Mouse (Mus musculus) heart, embryonic 10.5 days (tissue): Measurements from ENCODE around the gene Mtmr4. TPM values are rescaled to one million over a fixed set of nuclear protein-coding genes. Genes with fewer than 3 reads are reported as not detected.

ENCODE experiments used
- DNase-seq: peaks from one replicate; pipeline ENCODE4 v3.0.0-alpha.2; 2017; ENCODE audit warnings: low spot score
- H3K27ac ChIP-seq: fragments of 300-500 bp; sonication (generic); 2 replicates; pipeline ENCODE4 v1.5.1; 2016; ENCODE audit warnings: mild to moderate bottlenecking
- H3K27me3 ChIP-seq: fragments of 300-500 bp; sonication (generic); 2 replicates; pipeline ENCODE4 v1.6.1; 2016; ENCODE audit warnings: mild to moderate bottlenecking; ENCODE audit not compliant: poor library complexity, insufficient read depth, severe bottlenecking
- H3K36me3 ChIP-seq: fragments of 300-500 bp; sonication (generic); 2 replicates; pipeline ENCODE4 v1.6.1; 2016; ENCODE audit warnings: mild to moderate bottlenecking, moderate library complexity
- H3K4me1 ChIP-seq: fragments of 300-500 bp; sonication (generic); 2 replicates; pipeline ENCODE4 v1.6.1; 2016; ENCODE audit warnings: mild to moderate bottlenecking
- H3K4me3 ChIP-seq: fragments of 300-500 bp; sonication (generic); 2 replicates; pipeline ENCODE4 v1.5.1; 2016; ENCODE audit warnings: mild to moderate bottlenecking, moderate library complexity
- H3K9me3 ChIP-seq: fragments of 300-500 bp; sonication (generic); 2 replicates; pipeline ENCODE4 v1.6.1; 2016; ENCODE audit warnings: mild to moderate bottlenecking, moderate library complexity
- WGBS: fragments of 180-500 bp; shearing (Covaris S2); methylation state at CpG from one replicate; pipeline ENCODE4 v1.1.7; 2016; 5-methylcytosine and 5-hydroxymethylcytosine counted together
- polyA plus RNA-seq: library from polyadenylated mRNA; unstranded; fragments of >200 nt; fragmentation: Nextera tagmentation; extraction: Ambion mirVana; gene quantifications from 2 replicates; pipeline ENCODE4 v1.2.1, GENCODE M21; 2016

Gene Mtmr4
- polyA plus RNA-seq, 1 experiment from 2014 or later, result 38.1 TPM

DNA sequence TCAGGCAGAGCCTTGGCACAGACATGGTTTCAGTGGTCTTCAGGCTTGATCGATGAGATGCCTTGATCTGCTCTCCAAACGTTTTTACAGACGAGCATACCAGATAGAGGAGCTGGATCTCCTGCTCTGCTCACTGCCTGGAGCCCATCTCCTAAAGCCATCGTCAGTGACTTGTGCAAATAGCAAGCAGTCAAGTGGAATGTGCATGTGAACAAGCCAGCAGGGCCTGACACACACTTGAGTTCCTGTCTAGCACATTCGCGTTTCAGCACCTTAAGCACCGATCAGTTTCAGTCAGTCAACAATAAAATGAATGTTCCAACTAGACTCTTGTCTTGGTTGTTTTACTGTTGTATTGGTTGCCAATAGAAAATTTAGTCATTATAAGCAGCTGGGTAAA, 67.3 kb downstream of the Mtmr4 start:
- Histone ChIP-seq H3K4me1 (0 out of 2 replicates have a peak, but pooled peaks cover 4% of the 10 kb centered on the region), H3K27ac (no peak overlapping the region), H3K27me3 (peaks cover 22% of the 10 kb centered on the region), H3K36me3 (no peaks in the 10 kb centered on the region), H3K4me3 (no peak overlapping the region), H3K9me3 (no peaks in the 10 kb centered on the region)
- 54% methylated on average over 7 of the region's 7 CpGs for WGBS
- DNase-seq, result no peak

- WGBS, result under 1% methylated on average over 8 of the region's 8 CpGs
- Histone ChIP-seq H3K4me3 (peak within 1 kb of the TSS; percentile 57), H3K27me3 (peaks cover 28% of the 10 kb centered on the region), H3K9me3 (no peaks in the 10 kb centered on the region), H3K4me1 (0 out of 2 replicates have a peak, but pooled peaks cover 4% of the 10 kb centered on the region), H3K36me3 (no peaks in the 10 kb centered on the region), H3K27ac (no peak within 1 kb of the TSS)
- DNase-seq, result peak; percentile 90
Observed at GRCm38 (mm10) chr11:87662407-87662806, 70.4 kb downstream of the Mtmr4 start, which contains the start of gene Rnf43. TSS of gene Rnf43 (plus strand) at chr11:87662722.

- no peaks in the 10 kb centered on the region for H3K36me3 ChIP-seq
- peaks cover 28% of the 10 kb centered on the region for H3K27me3 ChIP-seq
- no peak for DNase-seq
- WGBS, result 20% methylated on average over 14 of the region's 14 CpGs
- peak overlapping the region; percentile 57 for H3K4me3 ChIP-seq
- H3K4me1 ChIP-seq, result 0 out of 2 replicates have a peak, but pooled peaks cover 4% of the 10 kb centered on the region
- no peaks in the 10 kb centered on the region for H3K9me3 ChIP-seq
- no peak overlapping the region for H3K27ac ChIP-seq
Observed at GRCm38 (mm10) chr11:87662822-87663221, 70.9 kb downstream of the Mtmr4 start.

- no peak for DNase-seq
- Histone ChIP-seq H3K27ac (no peak overlapping the region), H3K4me3 (0 out of 2 replicates have a peak overlapping the region, but pooled peaks have one; percentile 3), H3K4me1 (0 out of 2 replicates have a peak, but pooled peaks cover 4% of the 10 kb centered on the region), H3K27me3 (peaks cover 28% of the 10 kb centered on the region), H3K9me3 (no peaks in the 10 kb centered on the region), H3K36me3 (no peaks in the 10 kb centered on the region)
- WGBS, result 80% methylated on average over 6 of the region's 6 CpGs
Observed at GRCm38 (mm10) chr11:87663948-87664347, 72.0 kb downstream of the Mtmr4 start.

DNA sequence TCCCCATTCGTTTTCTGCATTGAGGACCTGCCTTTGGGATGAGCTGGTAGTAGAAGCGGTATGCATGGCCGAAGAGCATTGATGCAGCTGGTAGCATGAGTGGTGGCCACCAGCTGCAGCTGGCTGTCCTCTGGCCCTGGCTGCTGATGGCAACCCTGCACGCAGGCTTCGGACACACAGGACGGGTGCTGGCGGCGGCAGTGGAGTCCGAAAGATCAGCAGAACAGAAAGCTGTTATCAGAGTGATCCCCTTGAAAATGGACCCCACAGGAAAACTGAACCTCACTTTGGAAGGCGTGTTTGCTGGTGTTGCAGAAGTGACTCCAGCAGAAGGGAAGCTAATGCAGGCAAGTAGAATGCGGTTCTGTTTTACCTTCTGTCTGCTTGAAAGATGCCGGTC, 72.6 kb downstream of the Mtmr4 start:
- H3K9me3 ChIP-seq, result no peaks in the 10 kb centered on the region
- no peak overlapping the region for H3K27ac ChIP-seq
- 77% methylated on average over 12 of the region's 12 CpGs for WGBS
- no peaks in the 10 kb centered on the region for H3K36me3 ChIP-seq
- peaks cover 28% of the 10 kb centered on the region for H3K27me3 ChIP-seq
- no peak overlapping the region; the same call in 1 of the 2 replicates for H3K4me3 ChIP-seq
- H3K4me1 ChIP-seq, result 0 out of 2 replicates have a peak, but pooled peaks cover 4% of the 10 kb centered on the region
- DNase-seq, result no peak

DNA sequence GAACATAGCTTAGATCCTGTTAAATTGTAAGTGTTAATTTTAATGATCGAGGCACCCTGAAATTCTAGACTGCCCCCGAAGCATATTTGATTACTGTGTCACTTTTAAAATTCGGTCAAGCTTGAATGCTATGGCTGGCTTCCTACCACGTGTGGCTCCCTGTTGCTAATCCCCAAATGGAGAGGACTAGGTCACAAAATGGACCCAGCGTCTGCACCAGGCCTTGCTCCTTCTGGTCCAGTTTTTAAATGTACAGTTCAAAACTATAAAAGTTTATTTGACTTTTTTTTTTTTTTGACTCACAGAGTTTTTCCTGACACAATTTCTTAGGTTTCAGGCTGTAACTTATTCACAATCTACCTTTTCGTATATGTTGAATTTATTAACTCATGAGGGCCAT, 73.3 kb downstream of the Mtmr4 start:
- H3K4me3 ChIP-seq, result no peak overlapping the region
- H3K27ac ChIP-seq, result no peak overlapping the region
- WGBS, result 70% methylated on average over 6 of the region's 6 CpGs
- H3K4me1 ChIP-seq, result 0 out of 2 replicates have a peak, but pooled peaks cover 4% of the 10 kb centered on the region
- H3K27me3 ChIP-seq, result peaks cover 28% of the 10 kb centered on the region
- H3K36me3 ChIP-seq, result no peaks in the 10 kb centered on the region
- no peak for DNase-seq
- no peaks in the 10 kb centered on the region for H3K9me3 ChIP-seq

- no peak for DNase-seq
- no peaks in the 10 kb centered on the region for H3K36me3 ChIP-seq
- H3K4me3 ChIP-seq, result no peak overlapping the region
- no peaks in the 10 kb centered on the region for H3K9me3 ChIP-seq
- H3K4me1 ChIP-seq, result 0 out of 2 replicates have a peak, but pooled peaks cover 4% of the 10 kb centered on the region
- 79% methylated on average over 2 of the region's 2 CpGs for WGBS
- peaks cover 28% of the 10 kb centered on the region for H3K27me3 ChIP-seq
- H3K27ac ChIP-seq, result no peak overlapping the region
Observed at GRCm38 (mm10) chr11:87665658-87666057, 73.7 kb downstream of the Mtmr4 start.

Other genes starting within 250 kb of the Mtmr4 start
- gene Ppm1e, start 233.1 kb upstream of the Mtmr4 start, polyA plus RNA-seq, result 2.2 and 3.1 TPM in 2 replicates
- 11.2 and 12.1 TPM in 2 replicates for gene Rad51c, start 187.2 kb upstream of the Mtmr4 start, polyA plus RNA-seq
- 0.22 and 0.31 TPM in 2 replicates for gene Tex14, start 187.1 kb upstream of the Mtmr4 start, polyA plus RNA-seq
- not detected in 2 replicates for gene Gm11492, start 25.5 kb upstream of the Mtmr4 start, polyA plus RNA-seq
- 11.2 and 14.3 TPM in 2 replicates for gene Sept4, start 23.3 kb upstream of the Mtmr4 start, polyA plus RNA-seq
- 0.15 and 0.21 TPM in 2 replicates for gene Hsf5, start 25.0 kb downstream of the Mtmr4 start, polyA plus RNA-seq
- 0.94 and 2.3 TPM in 2 replicates for gene Rnf43, start 70.6 kb downstream of the Mtmr4 start, polyA plus RNA-seq
- 122 and 151 TPM in 2 replicates for gene Supt4a, start 145.4 kb downstream of the Mtmr4 start, polyA plus RNA-seq
- gene Tspoap1, start 168.4 kb downstream of the Mtmr4 start, polyA plus RNA-seq, result 0.95 and 1.5 TPM in 2 replicates
- 5.8 and 11.8 TPM in 2 replicates for gene Mpo, start 201.4 kb downstream of the Mtmr4 start, polyA plus RNA-seq
- 0.04 TPM in 1 of 2 replicates, not detected in the other for gene Lpo, start 236.1 kb downstream of the Mtmr4 start, polyA plus RNA-seq